Mouse (Mus musculus): Measurements from ENCODE around the gene Lgmn. TPM values are rescaled to one million over a fixed set of nuclear protein-coding genes. Genes with fewer than 3 reads are reported as not detected.

Gene Lgmn
- total and polyA plus RNA-seq, 3 experiments, result 38.5 to 49.9 (median 42.6) TPM

- H3K27ac ChIP-seq (ENCODE audit: insufficient read depth, low read depth), result no peak overlapping the region
- DNase-seq (ENCODE audit: extremely low read depth), result no peak
- TF ChIP-seq EP300 (IDR thresholded peaks at IDR 0.05; ENCODE audit: low read length) (no peak), NELFE (IDR thresholded peaks at IDR 0.05; ENCODE audit: low read depth, low read length) (no peak), ZC3H11A (IDR thresholded peaks at IDR 0.05; ENCODE audit: low read depth, low read length) (no peak), ZNF384 (IDR thresholded peaks at IDR 0.05; ENCODE audit: low read depth, low read length) (no peak), USF1 (IDR thresholded peaks at IDR 0.05; ENCODE audit: low read depth, low read length) (no peak), CHD2 (IDR thresholded peaks at IDR 0.05; ENCODE audit: low read length) (no peak), GABPA (IDR thresholded peaks at IDR 0.05; ENCODE audit: insufficient replicate concordance, low read depth, low read length) (no peak), MAFK (IDR thresholded peaks at IDR 0.05; ENCODE audit: insufficient replicate concordance, low read length) (no peak), MXI1 (IDR thresholded peaks at IDR 0.05; ENCODE audit: low read depth, low read length) (no peak)
- no peak overlapping the region for H3K4me2 ChIP-seq (ENCODE audit: insufficient read depth, low read depth, poor library complexity, severe bottlenecking)
- peaks cover 0 to 19% of the 10 kb centered on the region in 2 experiments; a peak in 1 of 4 replicates for H3K4me1 ChIP-seq (ENCODE audit: control insufficient read depth in 1 of 2, insufficient read depth in 2 of 2)
- no peaks in the 10 kb centered on the region for H3K27me3 ChIP-seq (replicated peaks)
- dilution Hi-C loops (cut with MboI; ENCODE audit: extremely low pct_ligation_motif_present, extremely low pct_unique_long_range_greater_than_20kb, low sequenced_read_pairs), result no loop called here
- peaks cover 8 to 60% of the 10 kb centered on the region in 2 experiments for H3K36me3 ChIP-seq (replicated peaks in 1 of 2; ENCODE audit: control insufficient read depth in 1 of 2, insufficient read depth in 1 of 2, low read length in 1 of 2)
- no peak overlapping the region for H3K4me3 ChIP-seq (replicated peaks in 1 of 3; ENCODE audit: low read depth in 2 of 3, low read length in 2 of 3, poor library complexity in 1 of 3)
- in situ Hi-C loops (cut with MboI; ENCODE audit: low pct_ligation_motif_present, low pct_unique_long_range_greater_than_20kb, low sequenced_read_pairs), result no loop called here
- peaks cover 2% of the 10 kb centered on the region for H3K9me3 ChIP-seq (replicated peaks; ENCODE audit: low read length)
- no peaks in the 10 kb centered on the region for H3K79me2 ChIP-seq (replicated peaks; ENCODE audit: control insufficient read depth, extremely low read depth, insufficient read depth, poor library complexity, severe bottlenecking)
- no peak overlapping the region for H3K9ac ChIP-seq (ENCODE audit: insufficient read depth, low read depth)
These were observed 23.2 kb downstream of the Lgmn start for GRCm38 (mm10) chr12:102416391-102416837.

GRCm38 (mm10) chr12:102414686-102415085, 24.9 kb downstream of the Lgmn start:
- peaks cover 0 to 14% of the 10 kb centered on the region in 2 experiments; a peak in 1 of 4 replicates for H3K4me1 ChIP-seq (ENCODE audit: control insufficient read depth in 1 of 2, insufficient read depth in 2 of 2)
- in situ Hi-C loops (cut with MboI; ENCODE audit: low pct_ligation_motif_present, low pct_unique_long_range_greater_than_20kb, low sequenced_read_pairs), result no loop called here

GRCm38 (mm10) chr12:102413171-102413570, 26.4 kb downstream of the Lgmn start:
- peaks cover 8 to 43% of the 10 kb centered on the region in 2 experiments for H3K36me3 ChIP-seq (replicated peaks in 1 of 2; ENCODE audit: control insufficient read depth in 1 of 2, insufficient read depth in 1 of 2, low read length in 1 of 2)
- H3K9ac ChIP-seq (ENCODE audit: insufficient read depth, low read depth), result no peak overlapping the region
- in situ Hi-C loops (cut with MboI; ENCODE audit: low pct_ligation_motif_present, low pct_unique_long_range_greater_than_20kb, low sequenced_read_pairs), result no loop called here
- dilution Hi-C loops (cut with MboI; ENCODE audit: extremely low pct_ligation_motif_present, extremely low pct_unique_long_range_greater_than_20kb, low sequenced_read_pairs), result no loop called here
- no peak overlapping the region for H3K27ac ChIP-seq (ENCODE audit: insufficient read depth, low read depth)
- H3K27me3 ChIP-seq (replicated peaks), result no peaks in the 10 kb centered on the region
- H3K4me3 ChIP-seq (replicated peaks in 1 of 3; ENCODE audit: low read depth in 2 of 3, low read length in 2 of 3, poor library complexity in 1 of 3), result no peak overlapping the region
- no peaks in the 10 kb centered on the region for H3K79me2 ChIP-seq (replicated peaks; ENCODE audit: control insufficient read depth, extremely low read depth, insufficient read depth, poor library complexity, severe bottlenecking)
- H3K9me3 ChIP-seq (replicated peaks; ENCODE audit: low read length), result peaks cover 2% of the 10 kb centered on the region
- no peak for DNase-seq (ENCODE audit: extremely low read depth)
- no peak overlapping the region for H3K4me2 ChIP-seq (ENCODE audit: insufficient read depth, low read depth, poor library complexity, severe bottlenecking)
- peaks cover 0 to 8% of the 10 kb centered on the region in 2 experiments; a peak in 1 of 4 replicates for H3K4me1 ChIP-seq (ENCODE audit: control insufficient read depth in 1 of 2, insufficient read depth in 2 of 2)
- no peak for TF ChIP-seq MYC (IDR thresholded peaks at IDR 0.05; ENCODE audit: low read depth, low read length)
- no peak for TF ChIP-seq MXI1 (IDR thresholded peaks at IDR 0.05; ENCODE audit: low read depth, low read length)
- TF ChIP-seq E2F4 (IDR thresholded peaks at IDR 0.05; ENCODE audit: insufficient replicate concordance, low read depth, low read length), result no peak
- TF ChIP-seq ZC3H11A (IDR thresholded peaks at IDR 0.05; ENCODE audit: low read depth, low read length), result no peak
- TF ChIP-seq USF2 (conservative IDR thresholded peaks at IDR 0.05; ENCODE audit: low read depth, low read length), result no peak
- no peak for TF ChIP-seq KAT2A (IDR thresholded peaks at IDR 0.05; ENCODE audit: insufficient replicate concordance, low read length)
- TF ChIP-seq NELFE (IDR thresholded peaks at IDR 0.05; ENCODE audit: low read depth, low read length), result no peak
- TF ChIP-seq POLR2AphosphoS2 (IDR thresholded peaks at IDR 0.05; ENCODE audit: low read depth, low read length), result no peak
- no peak for TF ChIP-seq RCOR1 (conservative IDR thresholded peaks at IDR 0.05; ENCODE audit: low read depth, low read length)
- TF ChIP-seq SMC3 (IDR thresholded peaks at IDR 0.05; ENCODE audit: low read depth, low read length), result no peak
- no peak for TF ChIP-seq BHLHE40 (IDR thresholded peaks at IDR 0.05; ENCODE audit: low read depth, low read length)
- no peak for TF ChIP-seq RAD21 (IDR thresholded peaks at IDR 0.05; ENCODE audit: low read depth, low read length)
- TF ChIP-seq TBP (conservative IDR thresholded peaks at IDR 0.05; ENCODE audit: low read depth, low read length), result no peak
- TF ChIP-seq EP300 (IDR thresholded peaks at IDR 0.05; ENCODE audit: low read length), result no peak

More at GRCm38 (mm10) chr12:102414686-102415085, 24.9 kb downstream of the Lgmn start:
- dilution Hi-C loops (cut with MboI; ENCODE audit: extremely low pct_ligation_motif_present, extremely low pct_unique_long_range_greater_than_20kb, low sequenced_read_pairs), result no loop called here
- no peak overlapping the region for H3K9ac ChIP-seq (ENCODE audit: insufficient read depth, low read depth)
- H3K79me2 ChIP-seq (replicated peaks; ENCODE audit: control insufficient read depth, extremely low read depth, insufficient read depth, poor library complexity, severe bottlenecking), result no peaks in the 10 kb centered on the region
- H3K4me2 ChIP-seq (ENCODE audit: insufficient read depth, low read depth, poor library complexity, severe bottlenecking), result no peak overlapping the region
- H3K36me3 ChIP-seq (replicated peaks in 1 of 2; ENCODE audit: control insufficient read depth in 1 of 2, insufficient read depth in 1 of 2, low read length in 1 of 2), result peaks cover 8 to 49% of the 10 kb centered on the region in 2 experiments
- no peaks in the 10 kb centered on the region for H3K27me3 ChIP-seq (replicated peaks)
- no peak for DNase-seq (ENCODE audit: extremely low read depth)
- H3K27ac ChIP-seq (ENCODE audit: insufficient read depth, low read depth), result no peak overlapping the region
- H3K4me3 ChIP-seq (replicated peaks in 1 of 3; ENCODE audit: low read depth in 2 of 3, low read length in 2 of 3, poor library complexity in 1 of 3), result no peak overlapping the region
- H3K9me3 ChIP-seq (replicated peaks; ENCODE audit: low read length), result peaks cover 2% of the 10 kb centered on the region
- TF ChIP-seq USF2 (conservative IDR thresholded peaks at IDR 0.05; ENCODE audit: low read depth, low read length) (no peak), POLR2AphosphoS2 (IDR thresholded peaks at IDR 0.05; ENCODE audit: low read depth, low read length) (no peak), NRF1 (IDR thresholded peaks at IDR 0.05; ENCODE audit: low read depth, low read length) (no peak), MXI1 (IDR thresholded peaks at IDR 0.05; ENCODE audit: low read depth, low read length) (no peak)

Measured in CH12.LX (cell line).